ENCODE assay signal across 7 mouse cellular contexts in the genomic region with DNA sequence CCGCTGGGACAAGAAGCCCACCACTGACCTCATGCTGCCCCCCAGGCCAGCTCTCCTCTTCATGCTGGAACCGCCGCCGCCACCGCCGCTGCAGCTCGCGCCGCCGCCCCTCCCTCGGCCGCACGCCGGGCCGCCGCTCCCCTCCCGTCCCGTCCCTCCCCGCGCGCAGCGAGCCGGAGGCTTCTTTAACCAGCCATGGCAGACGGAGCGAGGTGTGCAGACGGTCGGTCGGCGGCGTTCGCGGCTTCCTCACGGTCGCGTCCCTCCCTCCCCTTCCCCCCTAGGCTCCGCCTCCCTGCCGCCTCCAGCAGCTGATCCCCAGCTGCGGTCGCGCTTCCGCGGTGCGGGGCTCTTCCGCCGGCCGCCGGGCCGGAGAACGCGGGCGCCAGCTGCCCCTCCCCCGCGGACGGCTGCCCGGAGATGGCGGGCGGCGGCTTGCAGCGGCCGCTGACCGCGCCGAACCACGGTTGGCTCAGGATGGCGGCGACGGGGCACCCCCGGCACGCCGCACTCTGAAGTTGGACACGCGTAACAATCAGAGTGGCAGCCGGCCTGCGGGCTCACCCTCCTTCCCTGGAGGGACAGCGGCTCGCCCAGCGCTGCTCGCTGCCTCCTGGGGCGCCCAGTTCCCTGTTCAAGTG. TPM values are rescaled to one million over a fixed set of nuclear protein-coding genes. Genes with fewer than 3 reads are reported as not detected.
A peak's percentile ranks its signal among the peaks of the same experiment; 100 is the strongest.
DNase-seq lines count a peak whose midpoint lies in the region; ATAC-seq and TF ChIP-seq lines count a peak whose summit lies in the region.

Gene Dcaf5, minus strand, starts transcription at position 266 of the 641 bp plus-strand sequence.

- peak within 1 kb of the TSS; percentile 88 for H3K9ac ChIP-seq in embryonic facial prominence, embryonic 12.5 days
- peak within 1 kb of the TSS; percentile 93 for H3K9ac ChIP-seq in midbrain, embryonic 12.5 days (replicated peaks)

- H3K9me3 ChIP-seq in embryonic facial prominence, embryonic 12.5 days: no peaks in the 10 kb centered on the region
- no peaks in the 10 kb centered on the region for H3K9me3 ChIP-seq in limb, embryonic 10.5 days (replicated peaks)
- H3K9me3 ChIP-seq in midbrain, embryonic 12.5 days: no peaks in the 10 kb centered on the region

- H3K36me3 ChIP-seq in embryonic facial prominence, embryonic 12.5 days: no peaks in the 10 kb centered on the region
- H3K36me3 ChIP-seq in limb, embryonic 10.5 days: peaks cover 3% of the 10 kb centered on the region; the same call in 1 of the 2 replicates
- H3K36me3 ChIP-seq in midbrain, embryonic 12.5 days: no peaks in the 10 kb centered on the region
- H3K36me3 ChIP-seq in small intestine, adult 2 months (ENCODE audit: control insufficient read depth, insufficient read depth, low read length): no peaks in the 10 kb centered on the region

- H3K4me3 ChIP-seq in embryonic facial prominence, embryonic 12.5 days: peak within 1 kb of the TSS; percentile 81
- peak within 1 kb of the TSS; percentile 81 for H3K4me3 ChIP-seq in limb, embryonic 10.5 days
- peak within 1 kb of the TSS; percentile 72 for H3K4me3 ChIP-seq in midbrain, embryonic 12.5 days
- H3K4me3 ChIP-seq in small intestine, adult 2 months (ENCODE audit: low read depth, low read length): peak within 1 kb of the TSS; percentile 97

- peaks cover 14% of the 10 kb centered on the region for H3K4me1 ChIP-seq in embryonic facial prominence, embryonic 12.5 days
- H3K4me1 ChIP-seq in limb, embryonic 10.5 days: peaks cover 31% of the 10 kb centered on the region
- peaks cover 16% of the 10 kb centered on the region for H3K4me1 ChIP-seq in midbrain, embryonic 12.5 days
- peaks cover 4% of the 10 kb centered on the region for H3K4me1 ChIP-seq in small intestine, adult 2 months (ENCODE audit: control insufficient read depth, insufficient read depth, insufficient read length, low read length)

- WGBS in embryonic facial prominence, embryonic 12.5 days: 1% methylated on average over 65 of the region's 79 CpGs
- WGBS in limb, embryonic 10.5 days: under 1% methylated on average over 78 of the region's 79 CpGs
- WGBS in midbrain, embryonic 12.5 days: under 1% methylated on average over 68 of the region's 79 CpGs
- WGBS in small intestine, adult 2 months: under 1% methylated on average over 76 of the region's 79 CpGs

- TF ChIP-seq CTCF in small intestine, adult 2 months (IDR thresholded peaks at IDR 0.05; ENCODE audit: extremely low read depth, insufficient read length, insufficient replicate concordance, low read depth, low read length): no peak

- H3K4me2 ChIP-seq in embryonic facial prominence, embryonic 12.5 days (replicated peaks): peak within 1 kb of the TSS; percentile 75
- peak within 1 kb of the TSS; percentile 73 for H3K4me2 ChIP-seq in midbrain, embryonic 12.5 days (replicated peaks)

- H3K27me3 ChIP-seq in embryonic facial prominence, embryonic 12.5 days: no peaks in the 10 kb centered on the region
- H3K27me3 ChIP-seq in limb, embryonic 10.5 days (ENCODE audit: low read depth, poor library complexity, severe bottlenecking): no peaks in the 10 kb centered on the region
- H3K27me3 ChIP-seq in midbrain, embryonic 12.5 days: no peaks in the 10 kb centered on the region
- H3K27me3 ChIP-seq in small intestine, adult 2 months (ENCODE audit: control insufficient read depth, insufficient read depth, low read length): no peaks in the 10 kb centered on the region

- H3K27ac ChIP-seq in embryonic facial prominence, embryonic 12.5 days: peak within 1 kb of the TSS; percentile 96
- H3K27ac ChIP-seq in limb, embryonic 10.5 days: peak within 1 kb of the TSS; percentile 96
- peak within 1 kb of the TSS; percentile 99 for H3K27ac ChIP-seq in midbrain, embryonic 12.5 days (replicated peaks)
- H3K27ac ChIP-seq in small intestine, adult 2 months (ENCODE audit: insufficient read depth, low read depth, low read length): peak within 1 kb of the TSS; percentile 91

- peak; percentile 62 for ATAC-seq in embryonic facial prominence, embryonic 12.5 days (ENCODE audit: insufficient number of reproducible peaks, insufficient read depth, low FRiP score, low TSS enrichment)
- ATAC-seq in midbrain, embryonic 12.5 days (ENCODE audit: low FRiP score, low read depth): peak; percentile 85

- TF ChIP-seq POLR2A in small intestine, adult 2 months (IDR thresholded peaks at IDR 0.05; ENCODE audit: low read depth, low read length): peak; percentile 77; the same call in 1 of the 2 replicates

- peak; percentile 89 for DNase-seq in adrenal gland, postnatal 25 days
- peak; percentile 98 for DNase-seq in heart, adult 11 months
- peak; percentile 81 for DNase-seq in kidney, adult 18-20 months
- DNase-seq in limb, embryonic 10.5 days (ENCODE audit: low spot score): peak; percentile 84

RNA-seq across cellular contexts. Expression of gene Dcaf5, which starts in this region (rescaled TPM):
- total RNA-seq in adrenal gland, postnatal 25 days (2021): 28.7 and 37.2 TPM in 2 replicates
- 19.9 and 22.9 TPM in 2 replicates for polyA plus RNA-seq in embryonic facial prominence, embryonic 12.5 days (2016; fragmentation: Nextera tagmentation; extraction: Ambion mirVana)
- polyA plus RNA-seq in limb, embryonic 10.5 days (2016; fragmentation: Nextera tagmentation; extraction: Ambion mirVana): 9.3 and 12.8 TPM in 2 replicates
- polyA plus RNA-seq in midbrain, embryonic 12.5 days (2016; fragmentation: Nextera tagmentation; extraction: Ambion mirVana): 26.1 and 27.5 TPM in 2 replicates
- 8.4 and 15.2 TPM in 2 replicates for polyA plus RNA-seq in small intestine, adult 2 months (2012; rRNA removed)

Comparison
In these comparisons a context has a peak if more than half of its experiments do, and no peak if none do; other contexts are left out.
1. Peak in every context shown above with its lines: DNase-seq, ATAC-seq, H3K4me3 ChIP-seq and H3K27ac ChIP-seq.